Mouse (Mus musculus) regulatory T cell (primary cell): Measurements from ENCODE around the gene Neu1.

Experiments used
- in situ Hi-C: fragments of 300-600 bp; cut with MboI, MseI; formaldehyde crosslinking; loops from one replicate; pipeline ENCODE4 v1.15.1; 2025; ENCODE audit warnings: high pct_unique_total_duplicates

Gene Neu1

GRCm38 (mm10) chr17:34931061-34931734 is at the start of gene Neu1:
Gene Neu1, plus strand, starts transcription at chr17:34931253.
- in situ Hi-C loops, result no loop called here

GRCm38 (mm10) chr17:34881683-34882310 is 49.3 kb upstream of the Neu1 start, which contains the start of gene Gm20547:
Gene Gm20547, minus strand, starts transcription at chr17:34882042.
- in situ Hi-C loops, result no loop called here

DNA sequence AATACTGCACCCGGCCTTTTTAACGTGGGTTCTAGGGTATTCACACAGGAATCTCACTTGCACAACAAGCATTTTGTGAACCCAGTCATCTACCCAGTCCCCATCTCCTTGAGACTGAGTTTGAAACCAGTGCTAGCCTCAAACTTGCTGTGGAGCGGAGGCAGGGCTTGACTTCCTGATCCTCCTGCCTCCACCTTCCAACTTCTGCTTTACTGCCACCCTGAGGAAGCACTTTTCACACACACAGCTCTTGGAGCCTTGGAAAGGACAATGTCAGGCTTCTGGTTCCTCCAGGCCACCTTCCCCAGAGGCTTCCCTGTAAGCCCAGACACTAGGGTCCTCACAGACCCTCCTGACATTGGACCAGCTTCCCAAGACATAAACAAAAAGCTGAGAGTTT is 47.7 kb upstream of the Neu1 start:
- in situ Hi-C loops, result no loop called here

DNA sequence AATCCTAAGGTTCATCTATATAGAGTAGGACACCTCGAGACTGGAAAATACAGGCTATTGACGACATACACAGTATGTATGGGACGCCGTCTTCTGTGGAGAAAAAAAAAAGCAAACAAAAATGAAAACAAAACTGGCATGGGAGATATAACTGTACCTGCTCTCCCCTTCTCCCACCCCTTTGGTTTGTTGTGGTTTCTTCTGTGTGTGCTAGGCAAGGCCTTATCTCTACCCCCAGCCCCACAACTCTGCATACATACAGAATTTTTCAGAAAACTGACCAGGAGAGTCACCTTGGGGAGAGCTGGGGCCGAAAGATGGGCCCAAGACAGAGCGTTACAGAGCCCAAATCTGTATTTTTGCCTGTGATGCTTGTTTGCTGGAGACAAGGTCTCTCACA is 46.3 kb upstream of the Neu1 start:
- in situ Hi-C loops, result no loop called here

GRCm38 (mm10) chr17:34885615-34886014 is 45.4 kb upstream of the Neu1 start:
- in situ Hi-C loops, result no loop called here

GRCm38 (mm10) chr17:34887942-34888341 is 43.1 kb upstream of the Neu1 start:
- in situ Hi-C loops, result no loop called here

DNA sequence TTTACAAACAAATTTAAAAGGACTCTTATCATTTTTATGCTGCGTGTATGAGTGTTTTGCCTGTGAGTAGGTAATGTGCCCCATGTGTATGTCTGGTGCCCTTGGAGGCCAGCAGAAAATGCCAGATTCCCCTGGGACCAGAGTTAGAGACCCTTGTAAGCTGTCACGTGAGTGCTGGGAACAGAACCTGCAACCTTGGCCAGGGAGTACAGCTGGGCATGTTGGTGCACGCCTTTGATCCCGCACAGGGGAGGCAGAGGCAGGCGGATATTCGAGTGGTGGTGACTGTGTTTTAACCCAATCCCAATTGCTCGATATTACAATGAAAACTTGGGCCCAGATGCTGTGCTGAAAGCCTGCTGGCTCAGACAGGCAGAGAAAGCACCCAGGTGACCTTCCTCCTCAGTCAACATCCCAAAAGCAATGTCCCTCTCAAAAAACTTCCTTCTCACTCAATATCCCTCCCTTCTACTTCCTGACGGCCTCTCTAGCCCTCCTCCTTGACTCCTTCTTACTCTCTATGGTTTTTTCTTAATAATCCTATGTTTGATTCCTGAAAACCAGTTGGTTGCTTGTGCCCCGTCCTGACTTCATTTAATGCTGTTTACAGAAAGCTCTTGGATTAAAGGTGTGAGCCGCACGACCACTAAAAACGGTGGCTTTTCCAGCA is 40.8 kb upstream of the Neu1 start:
- in situ Hi-C loops, result no loop called here

GRCm38 (mm10) chr17:34891377-34891776 is 39.7 kb upstream of the Neu1 start:
- in situ Hi-C loops, result no loop called here

GRCm38 (mm10) chr17:34893072-34893824 is 37.8 kb upstream of the Neu1 start:
- in situ Hi-C loops, result no loop called here

DNA sequence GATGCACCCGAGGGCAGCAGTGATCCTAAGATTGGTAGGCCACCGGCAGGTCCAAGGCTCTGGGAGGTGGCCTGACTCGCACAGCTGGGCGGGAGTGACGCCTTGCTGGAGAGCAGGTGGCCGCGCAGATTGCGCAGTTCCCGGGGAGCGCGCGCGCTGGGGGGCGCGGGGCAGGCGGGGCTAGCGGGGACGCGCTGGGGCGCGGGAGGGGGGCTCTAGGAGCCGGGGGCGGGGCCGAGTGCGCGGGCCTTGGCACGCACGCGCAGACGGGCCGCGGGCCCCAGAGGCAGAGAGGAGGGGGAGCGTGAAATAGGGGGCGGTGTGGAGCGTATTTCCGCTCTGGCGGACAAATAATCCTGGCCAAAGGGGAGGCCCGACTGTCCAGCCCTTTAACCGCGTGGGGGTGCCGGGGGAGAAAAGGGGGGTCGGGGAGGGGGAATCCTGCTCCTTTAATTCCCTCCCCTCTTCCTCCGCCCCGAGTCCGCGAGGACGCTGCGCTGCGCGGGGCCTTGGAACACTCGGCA is 36.9 kb upstream of the Neu1 start:
- in situ Hi-C loops, result no loop called here

GRCm38 (mm10) chr17:34894801-34895530 is 36.1 kb upstream of the Neu1 start:
- in situ Hi-C loops, result no loop called here

- in situ Hi-C loops, result no loop called here
Measured at GRCm38 (mm10) chr17:34895724-34896123, 35.3 kb upstream of the Neu1 start.

GRCm38 (mm10) chr17:34896366-34896765 is 34.7 kb upstream of the Neu1 start:
- in situ Hi-C loops, result no loop called here

DNA sequence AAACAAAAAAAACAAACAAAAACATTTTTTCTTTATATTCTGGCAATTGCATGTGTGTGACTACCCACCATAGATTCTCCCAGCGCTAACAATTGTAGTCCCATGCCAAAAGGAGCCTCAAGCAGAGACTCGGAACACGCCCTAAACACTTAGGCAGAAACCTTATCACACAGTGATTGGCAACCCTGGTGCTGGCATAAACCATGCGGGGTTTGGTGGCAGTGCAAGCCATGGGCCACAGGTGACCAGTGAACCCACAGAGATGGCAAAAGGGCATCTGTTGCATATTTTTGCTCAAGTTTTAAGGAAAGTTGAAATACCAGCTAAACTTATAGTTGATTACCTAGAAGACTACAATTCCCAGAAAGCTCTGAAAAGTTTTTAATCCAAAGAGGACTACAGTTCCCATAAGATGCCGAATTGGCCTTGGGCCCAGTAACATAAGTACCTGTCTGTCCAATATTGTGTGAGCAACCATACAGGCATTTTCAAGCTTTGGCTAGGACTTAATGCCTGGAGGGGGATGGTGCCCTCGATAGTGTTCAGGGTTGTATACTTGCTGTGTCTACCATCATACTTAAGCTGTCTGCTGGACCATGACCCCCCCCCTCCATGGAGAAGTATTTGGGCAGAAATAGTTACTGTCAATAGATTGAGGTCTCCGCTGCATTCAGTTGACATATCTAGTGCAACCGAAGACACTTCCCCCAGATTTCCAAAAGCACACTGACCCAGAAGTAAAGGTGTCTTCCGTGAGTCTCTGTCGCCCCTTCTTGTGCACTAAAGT is 33.5 kb upstream of the Neu1 start:
- in situ Hi-C loops, result no loop called here

- in situ Hi-C loops, result no loop called here
Measured at GRCm38 (mm10) chr17:34898160-34898586, 32.9 kb upstream of the Neu1 start, which contains the start of the genes C2 and Ehmt2. Gene C2, minus strand, starts transcription at chr17:34898265. Gene Ehmt2, plus strand, starts transcription at chr17:34898469.

DNA sequence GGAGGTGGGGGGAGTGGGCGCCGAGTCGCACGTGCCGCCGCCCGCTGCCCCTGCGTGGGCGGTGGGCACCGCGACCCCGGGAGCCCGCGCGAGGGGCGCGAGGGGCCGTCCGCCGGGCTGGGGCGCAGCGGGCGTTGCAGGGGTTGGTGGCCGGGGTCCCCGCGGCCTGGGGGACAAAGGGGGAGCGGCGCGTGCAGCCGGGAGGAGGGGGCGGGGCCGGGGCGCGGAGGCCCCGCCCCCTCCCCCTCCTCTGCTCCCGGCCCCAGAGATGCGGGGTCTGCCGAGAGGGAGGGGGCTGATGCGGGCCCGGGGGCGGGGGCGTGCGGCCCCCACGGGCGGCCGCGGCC is 32.4 kb upstream of the Neu1 start:
- in situ Hi-C loops, result no loop called here

DNA sequence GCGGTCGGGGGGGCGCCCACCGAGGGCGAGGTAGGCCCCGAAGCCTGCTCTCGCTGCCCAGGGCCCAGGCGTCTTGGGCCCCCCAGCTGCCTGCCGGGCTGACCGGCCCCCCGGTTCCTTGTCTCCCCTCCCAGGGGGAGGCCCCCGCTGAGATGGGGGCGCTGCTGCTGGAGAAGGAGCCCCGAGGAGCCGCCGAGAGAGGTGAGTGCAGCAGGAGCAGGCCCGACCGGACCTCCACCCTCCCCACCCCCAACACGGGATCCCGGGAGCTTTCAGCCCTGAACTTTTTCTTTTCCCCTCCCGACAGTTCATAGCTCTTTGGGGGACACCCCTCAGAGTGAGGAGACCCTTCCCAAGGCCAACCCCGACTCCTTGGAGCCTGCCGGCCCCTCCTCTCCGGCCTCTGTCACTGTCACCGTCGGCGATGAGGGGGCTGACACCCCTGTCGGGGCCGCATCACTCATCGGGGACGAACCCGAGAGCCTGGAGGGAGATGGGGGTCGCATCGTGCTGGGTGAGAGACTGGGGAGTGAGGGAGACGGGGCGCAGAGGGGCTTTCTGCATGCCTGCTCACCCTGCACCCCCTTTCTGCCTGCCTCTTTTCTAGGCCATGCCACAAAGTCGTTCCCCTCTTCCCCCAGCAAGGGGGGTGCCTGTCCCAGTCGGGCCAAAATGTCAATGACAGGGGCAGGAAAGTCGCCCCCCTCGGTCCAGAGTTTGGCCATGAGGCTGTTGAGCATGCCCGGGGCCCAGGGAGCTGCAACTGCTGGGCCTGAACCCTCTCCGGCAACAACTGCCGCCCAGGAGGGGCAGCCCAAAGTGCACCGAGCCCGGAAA is 31.8 kb upstream of the Neu1 start:
- in situ Hi-C loops, result no loop called here

DNA sequence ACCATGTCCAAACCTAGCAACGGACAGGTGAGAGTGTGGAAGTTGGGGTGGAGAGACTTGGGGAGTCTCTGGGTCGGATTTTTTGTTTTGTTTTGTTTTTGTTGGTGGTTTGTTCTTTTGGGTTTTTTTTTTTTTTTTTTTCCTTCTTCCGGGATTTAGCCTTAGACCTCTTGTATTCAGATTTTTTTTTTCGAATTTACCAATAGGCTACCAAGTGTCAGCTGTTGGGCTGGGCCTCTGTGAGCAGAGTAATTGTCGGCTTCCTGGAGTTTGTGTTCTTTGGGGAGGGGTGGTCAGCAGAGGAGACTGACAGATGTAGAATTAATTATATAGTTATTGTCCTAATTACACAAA is 31.2 kb upstream of the Neu1 start:
- in situ Hi-C loops, result loop anchor here (10.0 kb wide), 1 partner anchor 965 kb away; no protein-coding TSS in a partner anchor

DNA sequence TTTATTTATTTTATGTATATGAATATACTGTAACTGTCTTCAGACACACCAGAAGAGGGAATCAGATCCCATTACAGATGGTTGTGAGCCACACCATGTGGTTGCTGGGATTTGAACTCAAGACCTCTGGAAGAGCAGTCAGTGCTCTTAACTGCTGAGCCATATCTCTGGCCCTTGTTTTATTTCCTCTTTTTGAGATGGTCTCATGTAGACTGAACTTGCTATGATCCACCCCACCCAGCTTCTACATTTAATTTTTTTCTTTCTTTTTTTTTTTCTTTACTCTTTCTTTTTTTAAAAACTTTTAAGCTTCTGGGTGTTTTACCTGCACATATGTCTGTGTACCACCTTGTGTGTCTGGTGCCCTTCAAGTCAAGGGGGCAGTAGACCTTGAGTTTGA is 30.2 kb upstream of the Neu1 start:
- in situ Hi-C loops, result loop anchor here (10.0 kb wide), 1 partner anchor 966 kb away; no protein-coding TSS in a partner anchor
